Mouse (Mus musculus) limb, embryonic 15.5 days (tissue): Measurements from ENCODE around the gene Rictor. TPM values are rescaled to one million over a fixed set of nuclear protein-coding genes. Genes with fewer than 3 reads are reported as not detected.

Experiments used
- ATAC-seq: fragments of 200-750 bp; cut with Nextera tagmentation; 2 replicates; pipeline ENCODE4 v1.8.0; 2017; ENCODE audit warnings: low read depth, moderate TSS enrichment; ENCODE audit not compliant: insufficient number of reproducible peaks, low FRiP score, low TSS enrichment
- H3K27ac ChIP-seq: fragments of 300-500 bp; sonication (generic); 2 replicates; pipeline ENCODE4 v1.5.1; 2015; ENCODE audit warnings: moderate library complexity, mild to moderate bottlenecking, inconsistent platforms
- H3K27me3 ChIP-seq: fragments of 300-500 bp; sonication (generic); 2 replicates; pipeline ENCODE4 v1.6.1; 2015; ENCODE audit warnings: inconsistent platforms
- H3K36me3 ChIP-seq: fragments of 300-500 bp; sonication (generic); 2 replicates; pipeline ENCODE4 v1.6.1; 2015; ENCODE audit warnings: inconsistent platforms
- H3K4me1 ChIP-seq: fragments of 300-500 bp; sonication (generic); 2 replicates; pipeline ENCODE4 v1.6.1; 2015; ENCODE audit warnings: inconsistent platforms
- H3K4me2 ChIP-seq: fragments of 300-500 bp; sonication (generic); 2 replicates; pipeline ENCODE4 v1.6.1; 2015; ENCODE audit warnings: mild to moderate bottlenecking, inconsistent platforms
- H3K4me3 ChIP-seq: fragments of 300-500 bp; sonication (generic); 2 replicates; pipeline ENCODE4 v1.5.1; 2015; ENCODE audit warnings: mild to moderate bottlenecking, inconsistent platforms
- H3K9ac ChIP-seq: fragments of 300-500 bp; sonication (generic); 2 replicates; pipeline ENCODE4 v1.6.1; 2015; ENCODE audit warnings: inconsistent platforms
- H3K9me3 ChIP-seq: fragments of 300-500 bp; sonication (generic); 2 replicates; pipeline ENCODE4 v1.6.1; 2016; ENCODE audit warnings: inconsistent platforms
- WGBS: fragments of 180-500 bp; shearing (Covaris S2); methylation state at CpG from one replicate; pipeline ENCODE4 v1.1.7; 2015; 5-methylcytosine and 5-hydroxymethylcytosine counted together
- polyA plus RNA-seq: library from polyadenylated mRNA; unstranded; fragments of >200 nt; fragmentation: Nextera tagmentation; extraction: Ambion mirVana; gene quantifications from 2 replicates; pipeline ENCODE4 v1.2.1, GENCODE M21; 2015

The Rictor gene
- polyA plus RNA-seq, 1 experiment from 2014 or later = 40.6 TPM

- H3K4me3 ChIP-seq = no peak overlapping the region
- H3K27ac ChIP-seq = no peak overlapping the region
- no peak for ATAC-seq
- H3K9ac ChIP-seq = no peak overlapping the region
- H3K4me2 ChIP-seq = no peak overlapping the region
- WGBS = 73% methylated on average over 4 of the region's 4 CpGs
- H3K9me3 ChIP-seq = no peaks in the 10 kb centered on the region
- H3K4me1 ChIP-seq = no peaks in the 10 kb centered on the region
- H3K36me3 ChIP-seq = no peaks in the 10 kb centered on the region
- no peaks in the 10 kb centered on the region for H3K27me3 ChIP-seq
Measured at GRCm38 (mm10) chr15:6815807-6816206, 107.6 kb downstream of the Rictor start.

- WGBS = 50% methylated on average over 4 of the region's 4 CpGs
- H3K4me1 ChIP-seq = no peaks in the 10 kb centered on the region
- H3K27me3 ChIP-seq = no peaks in the 10 kb centered on the region
- H3K27ac ChIP-seq = no peak overlapping the region
- H3K4me3 ChIP-seq = no peak overlapping the region
- H3K9ac ChIP-seq = no peak overlapping the region
- ATAC-seq = no peak
- H3K4me2 ChIP-seq = no peak overlapping the region
- H3K9me3 ChIP-seq = no peaks in the 10 kb centered on the region
- no peaks in the 10 kb centered on the region for H3K36me3 ChIP-seq
Measured at GRCm38 (mm10) chr15:6840199-6840598, 132.0 kb downstream of the Rictor start.

- H3K4me3 ChIP-seq = no peak overlapping the region
- H3K27ac ChIP-seq = no peak overlapping the region
- 67% methylated on average over 1 of the region's 1 CpGs for WGBS
- ATAC-seq = no peak
- H3K9ac ChIP-seq = no peak overlapping the region
- no peaks in the 10 kb centered on the region for H3K9me3 ChIP-seq
- no peaks in the 10 kb centered on the region for H3K36me3 ChIP-seq
- no peak overlapping the region for H3K4me2 ChIP-seq
- H3K27me3 ChIP-seq = no peaks in the 10 kb centered on the region
- H3K4me1 ChIP-seq = no peaks in the 10 kb centered on the region
Measured at GRCm38 (mm10) chr15:6849851-6850250, 141.7 kb downstream of the Rictor start.

Other genes with a start within 250 kb of the Rictor start
- gene Fyb, start 185.5 kb upstream of the Rictor start, polyA plus RNA-seq = 10.3 and 13.0 TPM in 2 replicates
- gene Osmr, start 166.6 kb downstream of the Rictor start, polyA plus RNA-seq = 2.8 and 3.4 TPM in 2 replicates